Mouse (Mus musculus) brown adipose tissue, adult 24 weeks (tissue): ENCODE measurements around the gene Nsun5. TPM values are rescaled to one million over a fixed set of nuclear protein-coding genes. Genes with fewer than 3 reads are reported as not detected.

Experiments used
- H3K27ac ChIP-seq: fragments of 200-500 bp; replicated peaks from 2 replicates; pipeline ENCODE4 v1.5.1; 2012; ENCODE audit warnings: low read depth, mild to moderate bottlenecking, low read length
- H3K4me1 ChIP-seq: fragments of 200-500 bp; 2 replicates; pipeline ENCODE4 v1.6.1; 2012; ENCODE audit warnings: low read length, mixed read lengths; ENCODE audit not compliant: control insufficient read depth, insufficient read depth, insufficient read length
- H3K4me3 ChIP-seq: fragments of 200-500 bp; 2 replicates; pipeline ENCODE4 v1.5.1; 2012; ENCODE audit warnings: low read depth, mild to moderate bottlenecking, low read length, moderate library complexity; ENCODE audit not compliant: insufficient read depth
- polyA plus RNA-seq: library from polyadenylated mRNA; stranded (reverse); fragments of >200 nt; gene quantifications from 2 replicates; pipeline ENCODE4 v1.2.4, GENCODE M21; 2012; ENCODE audit not compliant: missing spikeins, insufficient read depth, insufficient read length

Nsun5 gene
- polyA plus RNA-seq, 1 experiment: 7.3 TPM

DNA sequence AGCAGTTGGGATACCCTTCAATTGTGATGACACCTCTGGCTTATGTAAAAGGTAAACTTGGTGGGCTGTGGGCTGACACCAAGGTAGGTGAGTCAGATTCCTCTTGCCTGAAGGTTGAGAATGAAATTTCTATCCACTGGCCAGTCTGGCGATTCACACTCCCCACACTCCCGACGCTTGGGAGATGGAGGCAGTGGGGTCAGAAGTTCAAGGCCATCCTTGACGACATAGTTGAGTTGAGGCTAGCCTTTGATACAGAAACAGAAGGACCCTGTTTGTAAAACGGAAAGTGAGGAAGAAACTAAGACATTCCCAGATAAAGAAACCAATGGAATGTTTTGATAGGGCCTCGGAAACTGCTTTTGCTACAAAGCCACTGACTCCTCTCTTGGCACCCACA lies 29.6 kb downstream of the Nsun5 start:
- no peak overlapping the region for H3K27ac ChIP-seq
- no peak overlapping the region for H3K4me3 ChIP-seq
- peaks cover 3% of the 10 kb centered on the region; the same call in 1 of the 2 replicates for H3K4me1 ChIP-seq

DNA sequence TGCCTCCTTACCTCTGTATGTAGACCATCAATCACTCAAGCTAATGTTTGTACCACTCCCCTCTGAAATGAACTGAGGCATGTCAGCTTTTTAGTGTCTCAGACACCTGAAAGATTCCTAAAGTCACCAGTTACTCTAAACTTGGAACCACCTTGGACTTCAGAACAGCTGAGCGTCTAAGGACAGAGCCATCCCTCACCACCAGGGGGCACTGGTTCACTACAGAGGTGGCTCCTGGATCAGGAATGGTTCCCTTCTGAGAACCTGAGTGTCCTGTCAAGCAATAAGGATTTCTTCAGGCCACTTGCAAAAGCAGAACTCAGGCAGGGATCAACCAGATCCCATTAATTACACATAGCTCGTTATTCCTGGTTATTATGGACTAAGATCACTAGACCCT lies 30.5 kb downstream of the Nsun5 start:
- no peak overlapping the region for H3K4me3 ChIP-seq
- no peaks in the 10 kb centered on the region for H3K4me1 ChIP-seq
- no peak overlapping the region for H3K27ac ChIP-seq

DNA sequence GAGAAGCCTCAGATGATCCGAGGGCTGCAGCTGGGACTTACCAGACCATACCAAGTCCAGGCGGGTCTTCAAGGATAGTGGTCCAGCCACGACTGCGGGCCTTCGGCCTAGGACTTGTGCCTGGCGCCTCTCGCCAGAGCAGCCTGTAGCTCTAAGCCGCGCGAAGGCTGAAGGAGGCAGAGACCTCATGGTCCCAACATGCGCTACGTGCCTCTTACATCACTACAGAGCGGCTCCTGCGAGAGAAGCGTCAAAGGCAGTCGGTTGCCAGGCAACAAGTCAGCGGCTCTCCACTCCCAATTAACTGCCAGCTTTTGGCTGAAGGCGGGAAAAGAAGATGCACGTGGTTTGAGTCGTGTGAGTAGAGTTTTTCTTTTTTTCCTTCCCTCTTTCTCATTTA lies 34.9 kb downstream of the Nsun5 start:
- no peak overlapping the region for H3K4me3 ChIP-seq
- H3K27ac ChIP-seq: no peak overlapping the region
- H3K4me1 ChIP-seq: no peaks in the 10 kb centered on the region

DNA sequence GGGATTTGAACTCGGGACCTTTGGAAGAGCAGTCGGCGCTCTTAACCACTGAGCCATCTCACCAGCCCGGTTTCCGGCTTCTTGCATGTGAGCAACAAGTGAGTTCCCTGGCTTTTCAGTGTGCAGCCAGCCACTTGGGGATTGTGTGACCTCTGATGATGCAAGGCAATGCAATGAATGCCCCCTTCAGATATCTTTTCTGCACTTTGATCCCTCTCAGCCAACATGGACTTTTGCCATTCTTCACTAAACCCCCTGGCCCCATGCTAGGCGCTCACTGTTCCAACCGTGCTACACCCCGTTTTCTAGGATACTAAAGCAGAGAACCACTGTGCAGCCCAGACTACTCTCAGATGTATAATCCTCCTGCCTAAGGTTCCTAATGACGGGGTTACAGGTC lies 35.7 kb downstream of the Nsun5 start:
- Histone ChIP-seq H3K4me3 (no peak overlapping the region), H3K4me1 (no peaks in the 10 kb centered on the region), H3K27ac (no peak overlapping the region)

DNA sequence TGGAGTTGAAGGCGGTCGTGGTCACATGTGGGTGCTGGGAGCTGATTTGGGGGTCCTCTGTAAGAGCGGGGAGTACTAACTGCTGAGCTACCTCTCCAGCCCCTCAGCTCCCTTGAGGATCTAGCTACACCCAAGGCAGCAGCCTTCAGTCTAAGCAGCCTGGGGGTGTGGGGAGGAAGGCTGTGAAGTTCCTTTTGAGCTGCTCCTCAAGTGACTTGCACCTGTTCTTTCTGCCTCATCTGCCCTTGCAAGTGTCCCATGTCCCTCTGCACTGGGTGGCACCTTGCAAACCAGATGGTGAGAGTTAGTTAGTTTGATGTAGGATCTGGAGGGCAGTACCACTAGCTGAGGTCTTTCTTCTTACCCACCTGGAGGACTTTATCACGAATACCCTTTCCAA lies 38.4 kb downstream of the Nsun5 start:
- Histone ChIP-seq H3K27ac (no peak overlapping the region), H3K4me1 (no peaks in the 10 kb centered on the region), H3K4me3 (no peak overlapping the region)

DNA sequence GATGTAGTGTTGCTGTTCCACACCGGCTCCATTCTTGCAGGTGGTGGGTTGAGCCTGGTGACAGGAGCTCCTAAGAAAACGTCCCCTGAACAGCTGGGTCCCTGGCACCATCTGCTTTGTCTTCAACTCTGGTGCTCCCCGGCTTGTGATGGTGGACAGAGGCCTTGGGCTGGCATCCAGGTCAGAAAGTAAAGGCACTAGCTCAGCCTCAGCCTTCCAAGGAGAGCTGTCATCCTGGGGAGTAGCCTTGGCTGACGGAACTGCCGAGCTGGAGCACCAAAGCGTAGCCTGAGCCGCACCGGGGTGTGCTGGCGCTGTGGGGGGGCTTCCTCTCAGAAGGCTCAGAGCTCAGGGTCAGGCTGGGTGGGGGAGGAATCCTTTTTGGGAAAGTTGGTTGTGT lies 40.5 kb downstream of the Nsun5 start:
- Histone ChIP-seq H3K4me1 (no peaks in the 10 kb centered on the region), H3K27ac (no peak overlapping the region), H3K4me3 (no peak overlapping the region)

Other genes starting within 250 kb of the Nsun5 start
- 7.5 and 8.2 TPM in 2 replicates for gene Tbl2, start 220.3 kb upstream of the Nsun5 start, polyA plus RNA-seq
- 61.6 and 84.5 TPM in 2 replicates for gene Bcl7b, start 201.7 kb upstream of the Nsun5 start, polyA plus RNA-seq
- 25.5 and 32.8 TPM in 2 replicates for gene Baz1b, start 182.7 kb upstream of the Nsun5 start, polyA plus RNA-seq
- not detected in 2 replicates for gene Fzd9, start 118.7 kb upstream of the Nsun5 start, polyA plus RNA-seq
- not detected in 2 replicates for gene Fkbp6, start 19.9 kb upstream of the Nsun5 start, polyA plus RNA-seq
- gene Trim50, start 16.7 kb upstream of the Nsun5 start, polyA plus RNA-seq: not detected in 2 replicates
- gene Pom121, start 24.6 kb downstream of the Nsun5 start, polyA plus RNA-seq: 7.6 and 8.9 TPM in 2 replicates
- gene Hip1, start 175.2 kb downstream of the Nsun5 start, polyA plus RNA-seq: 7.9 and 8.6 TPM in 2 replicates
- gene Ccl26, start 193.6 kb downstream of the Nsun5 start, polyA plus RNA-seq: not detected in 2 replicates
- 4.9 and 13.4 TPM in 2 replicates for gene Ccl24, start 203.1 kb downstream of the Nsun5 start, polyA plus RNA-seq